Mouse (Mus musculus) kidney, embryonic 14.5 days (tissue): ENCODE measurements around the gene Ogdh. TPM values are rescaled to one million over a fixed set of nuclear protein-coding genes. Genes with fewer than 3 reads are reported as not detected.

ENCODE experiments used
- ATAC-seq: fragments of 200-750 bp; cut with Nextera tagmentation; 2 replicates; pipeline ENCODE4 v1.8.0; 2017; ENCODE audit warnings: moderate number of reproducible peaks, mild to moderate bottlenecking, moderate TSS enrichment, moderate library complexity; ENCODE audit not compliant: low FRiP score, low TSS enrichment
- H3K27ac ChIP-seq: fragments of 300-500 bp; sonication (generic); 2 replicates; pipeline ENCODE4 v1.5.1; 2014; ENCODE audit warnings: low read depth, mild to moderate bottlenecking, low read length, moderate library complexity, mixed read lengths
- H3K27me3 ChIP-seq: fragments of 300-500 bp; sonication (generic); 2 replicates; pipeline ENCODE4 v1.6.1; 2014; ENCODE audit warnings: mild to moderate bottlenecking, low read length; ENCODE audit not compliant: control insufficient read depth, insufficient read depth
- H3K36me3 ChIP-seq: fragments of 300-500 bp; sonication (generic); 2 replicates; pipeline ENCODE4 v1.6.1; 2014; ENCODE audit warnings: low read length, mixed read lengths; ENCODE audit not compliant: control insufficient read depth, insufficient read depth
- H3K4me1 ChIP-seq: fragments of 300-500 bp; sonication (generic); 2 replicates; pipeline ENCODE4 v1.6.1; 2014; ENCODE audit warnings: low read length, mixed read lengths; ENCODE audit not compliant: control insufficient read depth, insufficient read depth
- H3K4me2 ChIP-seq: fragments of 300-500 bp; sonication (generic); replicated peaks from 2 replicates; pipeline ENCODE4 v1.6.1; 2014; ENCODE audit warnings: low read depth, mild to moderate bottlenecking, low read length
- H3K4me3 ChIP-seq: fragments of 300-500 bp; sonication (generic); 2 replicates; pipeline ENCODE4 v1.5.1; 2014; ENCODE audit warnings: mild to moderate bottlenecking, low read length
- H3K9ac ChIP-seq: fragments of 300-500 bp; sonication (generic); 2 replicates; pipeline ENCODE4 v1.6.1; 2014; ENCODE audit warnings: low read depth, mild to moderate bottlenecking, low read length, moderate library complexity
- H3K9me3 ChIP-seq: fragments of 300-500 bp; sonication (generic); 2 replicates; pipeline ENCODE4 v1.6.1; 2016; ENCODE audit warnings: low read length; ENCODE audit not compliant: control insufficient read depth
- WGBS: fragments of 180-500 bp; shearing (Covaris S2); extraction: QIAGEN DNeasy Blood & Tissue Kit; methylation state at CpG from one replicate; pipeline ENCODE4 v1.1.7; 2014; 5-methylcytosine and 5-hydroxymethylcytosine counted together
- polyA plus RNA-seq: library from polyadenylated mRNA; unstranded; fragments of >200 nt; fragmentation: Nextera tagmentation; extraction: Ambion mirVana; gene quantifications from 2 replicates; pipeline ENCODE4 v1.2.1, GENCODE M21; 2014

The Ogdh gene
- polyA plus RNA-seq, 1 experiment from 2014 or later = 108 TPM

DNA sequence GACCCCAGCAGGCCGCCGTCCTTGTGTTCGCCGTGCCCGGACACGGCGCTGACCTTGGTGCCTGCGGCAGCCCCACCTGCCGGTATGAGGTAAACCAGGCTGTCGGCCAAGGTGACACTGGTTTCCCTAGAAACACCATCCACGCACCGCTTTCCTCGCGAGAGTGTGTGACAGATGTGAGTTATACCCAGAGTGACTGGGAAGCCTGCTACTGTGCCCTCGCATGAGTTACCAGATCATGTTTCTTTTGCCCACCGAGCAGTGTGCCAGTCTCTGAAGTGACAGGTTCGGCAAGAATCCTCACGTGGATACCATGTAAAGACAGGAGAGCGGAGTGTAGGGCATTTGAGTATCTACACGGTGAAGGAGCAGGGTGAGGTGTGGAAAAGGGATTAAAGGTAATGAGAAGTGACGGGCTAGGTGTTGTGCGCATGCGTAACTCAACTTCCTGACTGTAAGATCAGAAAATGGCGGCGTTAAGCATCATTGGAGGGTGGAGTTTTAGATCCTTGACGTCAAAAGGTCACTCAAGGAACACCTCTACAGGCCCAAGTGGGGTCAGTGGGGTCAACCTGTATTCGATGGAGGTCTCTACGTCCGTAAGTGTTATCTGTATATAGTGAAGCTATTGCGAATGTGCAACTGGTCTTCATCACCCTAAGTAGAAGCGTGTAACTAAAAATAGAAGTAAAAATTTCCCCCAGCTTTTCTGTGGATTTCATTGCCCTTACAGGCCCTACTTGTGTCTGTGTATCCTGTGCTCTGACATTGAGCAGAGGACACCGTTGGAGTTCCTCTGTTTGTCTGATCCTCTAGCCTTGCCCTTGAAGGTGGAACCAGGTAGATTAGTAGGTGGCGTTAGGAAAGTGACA, 919 bp downstream of the Ogdh start:
- Histone ChIP-seq H3K9ac (peak overlapping the region; percentile 78), H3K36me3 (peaks cover 5% of the 10 kb centered on the region), H3K4me3 (peak overlapping the region; percentile 90), H3K27ac (peak overlapping the region; percentile 89), H3K4me1 (no peaks in the 10 kb centered on the region), H3K9me3 (no peaks in the 10 kb centered on the region), H3K4me2 (peak overlapping the region; percentile 88), H3K27me3 (no peaks in the 10 kb centered on the region)
- WGBS = 15% methylated on average over 33 of the region's 33 CpGs
- no peak; the same call in 1 of the 2 replicates for ATAC-seq

DNA sequence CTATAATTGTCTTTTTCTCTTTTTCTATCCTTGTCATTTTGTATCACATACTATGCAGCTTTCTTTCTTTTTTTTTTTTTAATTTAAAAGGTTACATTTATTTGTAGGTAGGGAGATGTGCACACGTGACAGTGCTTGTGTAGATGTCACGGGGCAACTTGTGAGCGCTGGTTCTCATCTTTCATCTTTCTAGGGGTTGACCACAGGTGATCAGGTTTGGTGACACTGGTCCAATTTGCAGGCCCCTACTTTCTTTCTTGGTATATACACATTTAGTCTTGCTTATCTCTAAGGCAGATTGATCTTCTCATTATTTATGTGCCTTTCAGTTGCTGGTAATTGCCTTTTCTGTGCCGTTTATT, 1.5 kb downstream of the Ogdh start:
- Histone ChIP-seq H3K9ac (no peak overlapping the region), H3K4me2 (peak overlapping the region; percentile 88), H3K27me3 (no peaks in the 10 kb centered on the region), H3K4me3 (peak overlapping the region; percentile 90), H3K27ac (0 out of 2 replicates have a peak overlapping the region, but pooled peaks have one; percentile 89), H3K36me3 (peaks cover 11% of the 10 kb centered on the region), H3K9me3 (no peaks in the 10 kb centered on the region), H3K4me1 (no peaks in the 10 kb centered on the region)
- 92% methylated on average over 4 of the region's 4 CpGs for WGBS
- ATAC-seq = no peak

DNA sequence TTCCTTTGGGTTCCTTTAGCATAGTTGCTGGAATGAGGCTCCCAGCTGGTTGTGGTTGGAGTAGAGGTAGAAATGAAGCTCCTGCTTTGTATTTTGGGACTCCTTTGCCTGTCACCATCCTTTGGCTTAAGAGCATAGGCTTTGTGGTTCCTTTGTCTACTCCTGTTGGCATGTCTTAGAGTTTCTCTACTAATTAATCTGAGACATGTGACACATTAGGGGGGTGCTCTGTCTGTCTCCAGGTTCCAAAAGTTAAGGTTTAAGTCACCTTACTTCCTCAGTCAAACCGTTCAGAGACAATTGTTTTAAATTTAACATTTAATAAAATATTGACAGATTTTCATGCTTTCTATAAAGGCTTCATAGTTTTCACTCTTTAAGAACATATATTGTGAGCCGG, 2.2 kb downstream of the Ogdh start:
- no peak for ATAC-seq
- peaks cover 17% of the 10 kb centered on the region for H3K36me3 ChIP-seq

DNA sequence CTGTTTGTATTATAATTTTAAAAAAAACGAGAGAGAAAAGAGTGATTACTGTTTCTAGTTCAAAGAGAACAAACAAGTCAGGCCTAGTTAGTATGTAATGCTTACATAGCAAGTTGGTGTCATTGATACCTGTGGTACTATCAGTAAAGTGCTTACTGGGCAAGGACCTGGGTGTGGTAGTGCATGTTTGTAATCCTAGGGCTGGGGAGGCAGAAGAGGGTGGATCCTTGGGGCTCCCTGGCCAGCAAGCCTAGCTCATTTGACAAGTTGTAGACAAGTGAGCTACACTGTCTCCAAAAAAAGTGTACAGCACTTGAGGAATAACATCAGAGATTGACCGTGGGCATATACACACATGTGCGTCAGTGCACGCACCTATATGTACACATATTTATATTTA, 3.2 kb downstream of the Ogdh start:
- H3K36me3 ChIP-seq = peaks cover 27% of the 10 kb centered on the region
- 92% methylated on average over 4 of the region's 4 CpGs for WGBS

More for the DNA sequence above, 2.2 kb downstream of the Ogdh start:
- no peak overlapping the region for H3K4me3 ChIP-seq
- no peak overlapping the region for H3K27ac ChIP-seq
- 92% methylated on average over 2 of the region's 2 CpGs for WGBS
- H3K9me3 ChIP-seq = no peaks in the 10 kb centered on the region
- H3K4me1 ChIP-seq = no peaks in the 10 kb centered on the region
- H3K27me3 ChIP-seq = no peaks in the 10 kb centered on the region
- H3K9ac ChIP-seq = no peak overlapping the region
- no peak overlapping the region for H3K4me2 ChIP-seq

DNA sequence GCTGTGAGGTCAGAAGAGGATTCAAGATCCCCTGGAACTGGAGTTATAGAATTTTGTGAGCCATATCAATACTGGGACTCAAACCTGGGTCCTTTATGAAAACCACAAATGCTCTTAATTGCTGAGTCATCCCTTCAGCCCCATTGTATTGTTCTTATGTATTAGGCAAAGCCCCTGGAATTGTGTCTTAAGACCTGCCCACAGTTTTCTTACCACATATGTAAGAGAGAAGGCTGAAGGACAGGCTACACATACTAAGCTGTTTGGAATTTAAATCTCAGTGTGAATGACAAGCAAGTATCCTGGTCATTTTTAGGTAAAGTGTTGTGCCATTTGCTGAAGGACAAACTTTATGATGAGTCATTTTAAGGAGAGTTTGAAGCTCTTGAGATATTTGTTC, 4.6 kb downstream of the Ogdh start:
- no peak overlapping the region for H3K9ac ChIP-seq
- no peak overlapping the region for H3K4me3 ChIP-seq
- no peak for ATAC-seq
- peaks cover 38% of the 10 kb centered on the region for H3K36me3 ChIP-seq
- H3K4me2 ChIP-seq = no peak overlapping the region
- no peaks in the 10 kb centered on the region for H3K9me3 ChIP-seq
- H3K27ac ChIP-seq = no peak overlapping the region
- no peaks in the 10 kb centered on the region for H3K27me3 ChIP-seq
- no peaks in the 10 kb centered on the region for H3K4me1 ChIP-seq

More for the DNA sequence above, 3.2 kb downstream of the Ogdh start:
- Histone ChIP-seq H3K4me1 (no peaks in the 10 kb centered on the region), H3K4me2 (no peak overlapping the region), H3K9ac (no peak overlapping the region), H3K27ac (no peak overlapping the region), H3K9me3 (no peaks in the 10 kb centered on the region), H3K4me3 (no peak overlapping the region), H3K27me3 (no peaks in the 10 kb centered on the region)
- no peak for ATAC-seq

DNA sequence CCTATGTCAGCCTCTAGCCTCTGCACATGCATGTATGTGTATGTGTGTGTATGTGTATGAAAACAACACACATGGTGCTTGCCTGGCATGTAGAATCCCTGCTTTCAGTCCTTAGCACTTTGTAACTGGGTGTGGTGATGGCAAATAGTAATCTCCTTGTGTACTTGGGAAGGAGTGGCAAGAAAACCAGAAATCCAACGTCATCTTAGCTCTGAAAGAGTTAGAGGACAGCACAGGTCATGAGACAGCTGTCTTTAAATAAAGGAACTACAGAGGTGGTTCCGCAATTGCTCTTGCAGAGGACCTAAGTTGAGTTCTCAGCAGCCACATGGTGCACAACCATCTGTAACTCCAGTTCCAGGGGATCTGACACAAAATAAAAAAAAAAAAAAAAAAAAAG, 8.0 kb downstream of the Ogdh start:
- Histone ChIP-seq H3K4me3 (no peak overlapping the region), H3K4me1 (no peaks in the 10 kb centered on the region), H3K4me2 (no peak overlapping the region), H3K27me3 (no peaks in the 10 kb centered on the region), H3K36me3 (peaks cover 52% of the 10 kb centered on the region), H3K27ac (no peak overlapping the region), H3K9me3 (no peaks in the 10 kb centered on the region), H3K9ac (no peak overlapping the region)
- no peak for ATAC-seq
- WGBS = 85% methylated on average over 2 of the region's 2 CpGs

DNA sequence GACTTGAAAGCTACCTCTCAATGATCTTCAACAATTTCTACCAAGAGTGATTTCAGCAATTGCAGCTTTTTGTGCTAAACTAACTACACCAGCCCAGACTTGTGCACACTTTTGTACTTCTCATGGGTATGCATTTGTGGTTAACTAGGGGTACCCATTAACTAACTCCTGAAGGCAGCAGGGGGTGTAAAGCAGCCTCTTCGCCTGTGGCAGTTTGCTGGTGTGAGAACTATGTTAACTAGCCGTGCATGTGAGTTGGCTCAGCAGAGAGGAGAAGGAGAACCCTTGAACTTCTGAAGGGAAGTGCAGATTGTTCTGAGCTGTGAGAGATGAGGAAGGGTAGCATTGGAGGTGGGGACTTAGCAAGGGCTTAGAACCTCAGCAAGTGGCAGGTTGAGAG, 11.4 kb downstream of the Ogdh start:
- ATAC-seq = no peak
- H3K36me3 ChIP-seq = peaks cover 62% of the 10 kb centered on the region
- no peak overlapping the region for H3K4me3 ChIP-seq
- 81% methylated on average over 2 of the region's 2 CpGs for WGBS
- no peaks in the 10 kb centered on the region for H3K4me1 ChIP-seq
- H3K4me2 ChIP-seq = no peak overlapping the region
- no peak overlapping the region for H3K27ac ChIP-seq
- H3K9me3 ChIP-seq = no peaks in the 10 kb centered on the region
- H3K27me3 ChIP-seq = no peaks in the 10 kb centered on the region
- no peak overlapping the region for H3K9ac ChIP-seq

DNA sequence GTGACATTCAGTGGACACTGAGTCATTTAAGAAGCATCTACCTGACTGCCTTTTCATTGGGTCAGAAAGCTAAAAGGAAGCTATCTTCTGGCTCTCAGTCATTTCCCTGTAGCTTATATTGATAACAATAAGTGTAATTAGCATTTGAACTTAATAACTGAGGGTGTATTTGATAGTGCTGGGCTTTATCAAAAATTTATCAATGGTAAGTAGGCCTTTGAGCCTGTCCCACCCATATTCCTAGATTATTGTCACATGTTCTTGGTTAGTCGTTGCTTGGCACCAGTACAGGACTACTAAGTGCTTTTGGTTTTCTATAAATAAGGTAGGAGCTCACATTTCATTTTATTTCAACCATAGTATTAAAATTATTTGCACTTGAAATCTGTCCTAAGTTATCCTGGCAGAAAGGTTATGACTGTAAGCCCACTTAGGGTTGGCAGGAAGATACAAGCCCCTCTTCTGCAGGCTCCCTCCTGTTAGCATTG, 14.6 kb downstream of the Ogdh start:
- 93% methylated on average over 1 of the region's 1 CpGs for WGBS
- ATAC-seq = no peak
- H3K27ac ChIP-seq = no peak overlapping the region
- no peaks in the 10 kb centered on the region for H3K4me1 ChIP-seq
- H3K27me3 ChIP-seq = no peaks in the 10 kb centered on the region
- H3K36me3 ChIP-seq = peaks cover 46% of the 10 kb centered on the region
- no peak overlapping the region for H3K4me2 ChIP-seq
- no peaks in the 10 kb centered on the region for H3K9me3 ChIP-seq
- no peak overlapping the region for H3K9ac ChIP-seq
- no peak overlapping the region for H3K4me3 ChIP-seq

DNA sequence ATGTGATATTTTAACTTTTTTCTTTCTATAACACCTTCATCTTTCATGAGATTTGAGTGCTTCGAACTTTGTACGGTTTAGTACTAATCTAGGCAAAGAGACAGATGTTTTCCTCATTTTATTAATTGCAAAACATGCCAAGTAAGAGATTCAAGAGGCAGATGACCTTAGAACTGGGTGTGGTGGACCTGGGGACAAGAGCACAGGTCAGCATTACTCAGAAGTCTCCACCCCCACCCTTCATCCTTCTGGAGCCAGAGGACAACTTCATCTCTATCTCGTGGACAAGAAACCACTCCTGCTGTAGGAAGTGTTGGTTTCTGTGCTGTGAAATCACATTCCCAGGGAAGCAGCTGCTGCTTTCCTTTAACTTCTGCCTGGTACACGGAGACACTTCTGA, 16.7 kb downstream of the Ogdh start:
- ATAC-seq = no peak
- Histone ChIP-seq H3K9ac (no peak overlapping the region), H3K36me3 (peaks cover 46% of the 10 kb centered on the region), H3K4me3 (no peak overlapping the region), H3K4me1 (no peaks in the 10 kb centered on the region), H3K27ac (no peak overlapping the region), H3K27me3 (no peaks in the 10 kb centered on the region), H3K9me3 (0 out of 2 replicates have a peak, but pooled peaks cover 2% of the 10 kb centered on the region), H3K4me2 (no peak overlapping the region)
- 87% methylated on average over 4 of the region's 4 CpGs for WGBS
